8 mouse cellular contexts compared by ENCODE assay signal in genomic region chr9:120577133-120577651, GRCm38 (mm10). TPM values are rescaled to one million over a fixed set of nuclear protein-coding genes. Genes with fewer than 3 reads are reported as not detected.
DNase-seq lines count a peak whose midpoint lies in the region; ATAC-seq and TF ChIP-seq lines count a peak whose summit lies in the region.

No protein-coding gene starts in this region.

- H3K79me2 ChIP-seq in liver, adult 2 months (ENCODE audit: control insufficient read depth, insufficient read depth, low read length) = peaks cover 3% of the 10 kb centered on the region; the same call in 1 of the 2 replicates
- H3K79me2 ChIP-seq in myocyte (ENCODE audit: control insufficient read depth, insufficient read depth) = peaks cover 14% of the 10 kb centered on the region

- H3ac ChIP-seq in myocyte (ENCODE audit: control insufficient read depth, insufficient read length) = no peak overlapping the region

- peak overlapping the region; percentile 93 for H3K4me2 ChIP-seq in heart, embryonic 11.5 days
- peak overlapping the region; percentile 94 for H3K4me2 ChIP-seq in kidney, embryonic 16.5 days (replicated peaks; ENCODE audit: low read depth, low read length)
- peak overlapping the region; percentile 66 for H3K4me2 ChIP-seq in myocyte (ENCODE audit: low read depth)

- H3K9me3 ChIP-seq in heart, embryonic 11.5 days (replicated peaks; ENCODE audit: control insufficient read depth, low read length) = no peaks in the 10 kb centered on the region
- H3K9me3 ChIP-seq in kidney, embryonic 16.5 days (ENCODE audit: low read length) = no peaks in the 10 kb centered on the region

- peak overlapping the region; percentile 77 for H3K4me3 ChIP-seq in bone marrow macrophage, adult 2 months (ENCODE audit: insufficient read depth, low read length)
- H3K4me3 ChIP-seq in embryonic fibroblast, embryonic 13.5 days (ENCODE audit: insufficient read depth, low read length) = peak overlapping the region; percentile 55
- peak overlapping the region; percentile 78 for H3K4me3 ChIP-seq in heart, embryonic 11.5 days (ENCODE audit: low read depth, low read length)
- H3K4me3 ChIP-seq in kidney, embryonic 16.5 days (ENCODE audit: low read length) = peak overlapping the region; percentile 64
- peak overlapping the region; percentile 76 for H3K4me3 ChIP-seq in liver, adult 2 months (ENCODE audit: insufficient read depth, low read depth, low read length)
- peak overlapping the region; percentile 19 for H3K4me3 ChIP-seq in myocyte

- no peaks in the 10 kb centered on the region for H3K27me3 ChIP-seq in heart, embryonic 11.5 days (ENCODE audit: control insufficient read depth, insufficient read depth, low read length)
- no peaks in the 10 kb centered on the region for H3K27me3 ChIP-seq in kidney, embryonic 16.5 days (ENCODE audit: insufficient read depth, low read length)
- no peaks in the 10 kb centered on the region for H3K27me3 ChIP-seq in liver, adult 2 months (ENCODE audit: control insufficient read depth, insufficient read depth, low read length)
- H3K27me3 ChIP-seq in myocyte (ENCODE audit: control insufficient read depth, insufficient read depth, insufficient read length) = no peaks in the 10 kb centered on the region
- no peaks in the 10 kb centered on the region for H3K27me3 ChIP-seq in splenic B cell, adult 2 months (ENCODE audit: control insufficient read depth, insufficient read depth, low read length, poor library complexity, severe bottlenecking)

- H3K27ac ChIP-seq in bone marrow macrophage, adult 2 months (ENCODE audit: insufficient read depth, low read depth, low read length) = peak overlapping the region; percentile 61
- H3K27ac ChIP-seq in embryonic fibroblast, embryonic 13.5 days (ENCODE audit: insufficient read depth, low read length) = peak overlapping the region; percentile 14; the same call in 1 of the 2 replicates
- H3K27ac ChIP-seq in heart, embryonic 11.5 days (ENCODE audit: low read depth, low read length) = peak overlapping the region; percentile 59; the same call in 1 of the 2 replicates
- H3K27ac ChIP-seq in kidney, embryonic 16.5 days (ENCODE audit: low read length) = peak overlapping the region; percentile 62
- peak overlapping the region; percentile 34 for H3K27ac ChIP-seq in liver, adult 2 months (replicated peaks; ENCODE audit: insufficient read depth, low read depth, low read length)

- no peak for TF ChIP-seq CTCF in bone marrow macrophage, adult 2 months (IDR thresholded peaks at IDR 0.05; ENCODE audit: low read depth, low read length)
- no peak for TF ChIP-seq CTCF in embryonic fibroblast, embryonic 13.5 days (IDR thresholded peaks at IDR 0.05; ENCODE audit: borderline replicate concordance, insufficient read depth, low read length)
- TF ChIP-seq CTCF in liver, adult 2 months (IDR thresholded peaks at IDR 0.05; ENCODE audit: low read depth, low read length) = no peak

- TF ChIP-seq POLR2A in bone marrow macrophage, adult 2 months (IDR thresholded peaks at IDR 0.05; ENCODE audit: borderline replicate concordance, low read depth, low read length) = no peak
- TF ChIP-seq POLR2A in embryonic fibroblast, embryonic 13.5 days (IDR thresholded peaks at IDR 0.05; ENCODE audit: low read depth, low read length) = peak; percentile 89
- peak; percentile 73; the same call in 1 of the 2 replicates for TF ChIP-seq POLR2A in liver, adult 2 months (IDR thresholded peaks at IDR 0.05; ENCODE audit: extremely low read depth, insufficient read depth, low read length)
- TF ChIP-seq POLR2A in myocyte (IDR thresholded peaks at IDR 0.05; ENCODE audit: insufficient read length, low read depth) = peak; percentile 75

- DNase-seq in A20 (ENCODE audit: low read depth, low spot score) = peak; percentile 99
- DNase-seq in liver, adult 2 months (ENCODE audit: extremely low read depth, low read depth, low spot score) = peak; percentile 87
- peak; percentile 98 for DNase-seq in splenic B cell, adult 2 months (ENCODE audit: low read depth, low spot score)

- WGBS in heart, embryonic 11.5 days (ENCODE audit: insufficient replicate concordance) = under 1% methylated on average over 43 of the region's 43 CpGs
- WGBS in kidney, embryonic 16.5 days = under 1% methylated on average over 43 of the region's 43 CpGs
- under 1% methylated on average over 43 of the region's 43 CpGs for whole genome bisulfite sequencing in liver, adult 2 months

- peak overlapping the region; percentile 93 for H3K9ac ChIP-seq in heart, embryonic 11.5 days (ENCODE audit: low read depth, low read length)
- peak overlapping the region; percentile 87 for H3K9ac ChIP-seq in kidney, embryonic 16.5 days (replicated peaks; ENCODE audit: low read length)
- peak overlapping the region; percentile 81 for H3K9ac ChIP-seq in liver, adult 2 months (ENCODE audit: low read depth, low read length)

- ATAC-seq in heart, embryonic 11.5 days (replicated peaks; ENCODE audit: insufficient number of reproducible peaks, low FRiP score, low TSS enrichment) = peak; percentile 89
- ATAC-seq in kidney, embryonic 16.5 days (ENCODE audit: low FRiP score, low TSS enrichment) = peak; percentile 94

- H3K4me1 ChIP-seq in bone marrow macrophage, adult 2 months (ENCODE audit: control insufficient read depth, insufficient read depth, low read length) = peaks cover 24% of the 10 kb centered on the region
- peaks cover 8% of the 10 kb centered on the region for H3K4me1 ChIP-seq in embryonic fibroblast, embryonic 13.5 days (ENCODE audit: control insufficient read depth, insufficient read depth, low read length)
- peaks cover 11% of the 10 kb centered on the region for H3K4me1 ChIP-seq in heart, embryonic 11.5 days (ENCODE audit: control insufficient read depth, insufficient read depth, low read length)
- H3K4me1 ChIP-seq in kidney, embryonic 16.5 days (ENCODE audit: insufficient read depth, low read length) = peaks cover 18% of the 10 kb centered on the region
- H3K4me1 ChIP-seq in liver, adult 2 months (ENCODE audit: control insufficient read depth, insufficient read depth, low read length) = peaks cover 9% of the 10 kb centered on the region

- peaks cover 21% of the 10 kb centered on the region for H3K36me3 ChIP-seq in heart, embryonic 11.5 days (ENCODE audit: control insufficient read depth, insufficient read depth, low read length)
- H3K36me3 ChIP-seq in kidney, embryonic 16.5 days (ENCODE audit: insufficient read depth, low read length) = peaks cover 37% of the 10 kb centered on the region
- peaks cover 23% of the 10 kb centered on the region; the same call in 1 of the 2 replicates for H3K36me3 ChIP-seq in liver, adult 2 months (ENCODE audit: control insufficient read depth, insufficient read depth, low read length)
- H3K36me3 ChIP-seq in myocyte (ENCODE audit: control insufficient read depth, insufficient read depth) = peaks cover 35% of the 10 kb centered on the region
- H3K36me3 ChIP-seq in splenic B cell, adult 2 months (ENCODE audit: control insufficient read depth, insufficient read depth, low read length, poor library complexity, severe bottlenecking) = peaks cover 4% of the 10 kb centered on the region

TF ChIP-seq in myocyte, 11 proteins besides CTCF, POLR2A, EP300 and RAD21:
- TF ChIP-seq E2F4 (IDR thresholded peaks at IDR 0.05; ENCODE audit: insufficient read depth) (no peak), MAX (IDR thresholded peaks at IDR 0.05; ENCODE audit: low read depth) (no peak), REST (IDR thresholded peaks at IDR 0.05; ENCODE audit: insufficient read depth, insufficient read length) (no peak), POLR2AphosphoS2 (IDR thresholded peaks at IDR 0.05; ENCODE audit: insufficient read length, low read depth) (peak; percentile 88), TCF3 (IDR thresholded peaks at IDR 0.05; ENCODE audit: insufficient read length, low read depth) (no peak), USF1 (IDR thresholded peaks at IDR 0.05; ENCODE audit: low read depth) (no peak), SRF (IDR thresholded peaks at IDR 0.05; ENCODE audit: control insufficient read depth, insufficient read length, low read depth) (no peak), MYOG (IDR thresholded peaks at IDR 0.05; ENCODE audit: control insufficient read depth in 1 of 3, insufficient read depth in 1 of 3, insufficient read length in 2 of 3, low read depth in 2 of 3) (peak in 1 of 3 experiments; percentile 31), MYOD1 (IDR thresholded peaks at IDR 0.05; ENCODE audit: control insufficient read depth in 1 of 3, insufficient read length in 2 of 3, low read depth in 2 of 3) (peak in 1 of 3 experiments; percentile 14), TCF12 (IDR thresholded peaks at IDR 0.05; ENCODE audit: insufficient read depth, poor library complexity, severe bottlenecking) (no peak), CEBPB (IDR thresholded peaks at IDR 0.05; ENCODE audit: insufficient read depth, poor library complexity, severe bottlenecking) (no peak)

RNA-seq across cellular contexts. Expression of gene Rpl14, which starts 5.9 kb away (rescaled TPM):
- 711 and 874 TPM in 2 replicates for polyA plus RNA-seq in bone marrow macrophage, adult 2 months (2012; ENCODE audit: insufficient read depth, insufficient read length, missing spikeins)
- polyA plus RNA-seq in embryonic fibroblast, embryonic 13.5 days (2011; ENCODE audit: insufficient read length, low read depth, missing spikeins) = 830 and 831 TPM in 2 replicates
- polyA plus RNA-seq in heart, embryonic 11.5 days (2014; fragmentation: Nextera tagmentation; extraction: Ambion mirVana) = 644 and 729 TPM in 2 replicates
- polyA plus RNA-seq in kidney, embryonic 16.5 days (2015; fragmentation: Nextera tagmentation; extraction: Ambion mirVana) = 730 and 733 TPM in 2 replicates
- 174 and 242 TPM in 2 replicates for total RNA-seq in liver, adult 2 months (2014; rRNA removed)
- 113 and 145 TPM in 2 replicates for polyA plus RNA-seq in liver, adult 2 months (2012; rRNA removed)
- 1,509 TPM for polyA plus RNA-seq in myocyte (2012; fragmentation: generic; extraction: Trizol)

RNA-seq across cellular contexts. Expression of gene Entpd3, which starts 37.6 kb away (rescaled TPM):
- polyA plus RNA-seq in bone marrow macrophage, adult 2 months (2012; ENCODE audit: insufficient read depth, insufficient read length, missing spikeins) = not detected in 2 replicates
- 0.57 and 4.3 TPM in 2 replicates for polyA plus RNA-seq in embryonic fibroblast, embryonic 13.5 days (2011; ENCODE audit: insufficient read length, low read depth, missing spikeins)
- 0.20 and 0.66 TPM in 2 replicates for polyA plus RNA-seq in heart, embryonic 11.5 days (2014; fragmentation: Nextera tagmentation; extraction: Ambion mirVana)
- 1.8 TPM in 2 replicates for polyA plus RNA-seq in kidney, embryonic 16.5 days (2015; fragmentation: Nextera tagmentation; extraction: Ambion mirVana)
- total RNA-seq in liver, adult 2 months (2014; rRNA removed) = 0.07 TPM in 1 of 2 replicates, not detected in the other
- not detected in 2 replicates for polyA plus RNA-seq in liver, adult 2 months (2012; rRNA removed)
- 1.1 TPM for polyA plus RNA-seq in myocyte (2012; fragmentation: generic; extraction: Trizol)

Comparison
In these comparisons a context has a peak if more than half of its experiments do, and no peak if none do; other contexts are left out.
1. Peak in every context shown above with its lines: DNase-seq, ATAC-seq, H3K4me3 ChIP-seq and H3K27ac ChIP-seq.
2. H3K4me3 ChIP-seq: peak in every context shown above with its lines; median percentile 78 in heart, embryonic 11.5 days; 77 in bone marrow macrophage, adult 2 months; 76 in liver, adult 2 months; 64 in kidney, embryonic 16.5 days; 55 in embryonic fibroblast, embryonic 13.5 days; 19 in myocyte.